Mouse (Mus musculus) intestine, postnatal 0 days (tissue): ENCODE results near the gene Golga5. TPM values are rescaled to one million over a fixed set of nuclear protein-coding genes. Genes with fewer than 3 reads are reported as not detected.

ENCODE experiments used
- ATAC-seq: fragments of 200-750 bp; cut with Nextera tagmentation; 2 replicates; pipeline ENCODE4 v1.8.0; 2017; ENCODE audit warnings: mild to moderate bottlenecking, moderate TSS enrichment, moderate library complexity
- H3K27ac ChIP-seq: fragments of 300-500 bp; sonication (generic); 2 replicates; pipeline ENCODE4 v1.5.1; 2014; ENCODE audit warnings: mild to moderate bottlenecking, low read depth, low read length, moderate library complexity
- H3K27me3 ChIP-seq: fragments of 300-500 bp; sonication (generic); replicated peaks from 2 replicates; pipeline ENCODE4 v1.6.1; 2014; ENCODE audit warnings: low read length, mixed read lengths; ENCODE audit not compliant: control insufficient read depth, insufficient read depth
- H3K36me3 ChIP-seq: fragments of 300-500 bp; sonication (generic); 2 replicates; pipeline ENCODE4 v1.6.1; 2014; ENCODE audit warnings: mild to moderate bottlenecking, moderate library complexity; ENCODE audit not compliant: control insufficient read depth, insufficient read depth
- H3K4me1 ChIP-seq: fragments of 300-500 bp; sonication (generic); replicated peaks from 2 replicates; pipeline ENCODE4 v1.6.1; 2014; ENCODE audit warnings: antibody characterized with exemption, low read length, mixed read lengths; ENCODE audit not compliant: control insufficient read depth, insufficient read depth
- H3K4me2 ChIP-seq: fragments of 300-500 bp; sonication (generic); replicated peaks from 2 replicates; pipeline ENCODE4 v1.6.1; 2014; ENCODE audit warnings: low read depth, mild to moderate bottlenecking, moderate library complexity
- H3K4me3 ChIP-seq: fragments of 300-500 bp; sonication (generic); 2 replicates; pipeline ENCODE4 v1.5.1; 2014; ENCODE audit warnings: low read depth, low read length
- H3K9ac ChIP-seq: fragments of 300-500 bp; sonication (generic); 2 replicates; pipeline ENCODE4 v1.6.1; 2014; ENCODE audit warnings: mild to moderate bottlenecking, low read depth, low read length
- H3K9me3 ChIP-seq: fragments of 300-500 bp; sonication (generic); 2 replicates; pipeline ENCODE4 v1.6.1; 2016; ENCODE audit warnings: mixed run types; ENCODE audit not compliant: control insufficient read depth
- CTCF ChIP-seq: sonication (generic); IDR thresholded peaks from 2 replicates; pipeline ENCODE4 v1.5.1; 2016; ENCODE audit warnings: low read depth, mild to moderate bottlenecking, control low read depth, antibody characterized with exemption, moderate library complexity
- WGBS: fragments of 180-500 bp; shearing (Covaris S2); extraction: QIAGEN DNeasy Blood & Tissue Kit; methylation state at CpG from one replicate; pipeline ENCODE4 v1.1.7; 2014; 5-methylcytosine and 5-hydroxymethylcytosine counted together
- polyA plus RNA-seq: library from polyadenylated mRNA; unstranded; fragments of >200 nt; fragmentation: Nextera tagmentation; extraction: Ambion mirVana; gene quantifications from 2 replicates; pipeline ENCODE4 v1.2.1, GENCODE M21; 2015

Golga5 gene
- polyA plus RNA-seq, 1 experiment from 2014 or later, result 36.1 TPM

GRCm38 (mm10) chr12:102505949-102506348 lies 37.0 kb downstream of the Golga5 start:
- H3K4me1 ChIP-seq, result no peaks in the 10 kb centered on the region
- no peak overlapping the region for H3K27ac ChIP-seq
- no peak for ATAC-seq
- no peak overlapping the region for H3K4me2 ChIP-seq
- no peak overlapping the region for H3K4me3 ChIP-seq
- H3K9me3 ChIP-seq, result no peaks in the 10 kb centered on the region
- no peaks in the 10 kb centered on the region for H3K27me3 ChIP-seq
- H3K36me3 ChIP-seq, result no peaks in the 10 kb centered on the region
- no peak for TF ChIP-seq CTCF
- H3K9ac ChIP-seq, result no peak overlapping the region
- 85% methylated on average over 7 of the region's 7 CpGs for WGBS

DNA sequence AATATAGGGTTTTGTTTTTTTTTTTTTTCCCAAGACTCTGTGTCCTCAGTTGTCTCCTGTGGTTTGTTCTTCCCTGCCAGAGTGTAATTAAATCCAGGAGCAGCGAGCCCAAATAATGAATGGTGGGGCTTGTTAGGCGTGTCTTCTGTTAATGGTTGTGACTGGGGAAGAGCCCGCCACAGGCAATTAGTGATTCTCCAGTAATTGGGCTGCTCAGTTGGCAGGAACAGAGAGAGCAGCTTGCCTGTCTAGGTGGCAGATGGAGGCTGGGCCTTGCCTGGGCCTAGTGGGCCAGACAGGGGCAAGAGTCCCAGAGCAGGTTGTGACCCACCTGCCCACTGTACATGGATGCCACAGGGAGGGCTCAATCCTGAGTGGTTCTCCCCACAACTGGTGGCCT lies 42.4 kb downstream of the Golga5 start:
- no peak overlapping the region for H3K4me3 ChIP-seq
- no peaks in the 10 kb centered on the region for H3K27me3 ChIP-seq
- H3K9me3 ChIP-seq, result no peaks in the 10 kb centered on the region
- no peaks in the 10 kb centered on the region for H3K36me3 ChIP-seq
- no peak overlapping the region for H3K4me2 ChIP-seq
- H3K9ac ChIP-seq, result no peak overlapping the region
- H3K4me1 ChIP-seq, result no peaks in the 10 kb centered on the region
- TF ChIP-seq CTCF, result no peak
- 42% methylated on average over 3 of the region's 3 CpGs for WGBS
- no peak overlapping the region for H3K27ac ChIP-seq
- ATAC-seq, result no peak

DNA sequence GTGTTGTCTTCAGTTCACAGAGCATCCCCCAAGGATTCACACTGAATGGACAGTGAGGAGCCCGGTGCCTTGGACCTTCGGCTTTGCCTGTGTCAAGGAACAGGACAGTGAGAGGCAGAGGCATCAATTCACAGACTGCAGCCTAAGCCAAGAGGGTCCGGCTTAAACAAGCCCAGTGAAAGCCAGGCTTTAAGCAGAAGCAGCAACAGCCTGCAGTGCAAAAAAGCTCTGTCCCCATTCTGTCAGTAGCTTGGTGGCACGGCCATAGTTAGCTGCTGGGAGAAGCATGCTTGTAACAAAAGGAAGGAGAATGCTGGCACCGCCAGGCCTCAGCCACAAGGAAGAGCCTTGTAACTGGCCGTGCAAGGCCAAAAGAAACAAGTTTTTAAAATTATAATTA lies 45.2 kb downstream of the Golga5 start:
- H3K9ac ChIP-seq, result no peak overlapping the region
- no peak overlapping the region for H3K27ac ChIP-seq
- no peaks in the 10 kb centered on the region for H3K4me1 ChIP-seq
- no peak for ATAC-seq
- no peaks in the 10 kb centered on the region for H3K36me3 ChIP-seq
- no peaks in the 10 kb centered on the region for H3K27me3 ChIP-seq
- H3K9me3 ChIP-seq, result no peaks in the 10 kb centered on the region
- no peak for TF ChIP-seq CTCF
- no peak overlapping the region for H3K4me2 ChIP-seq
- no peak overlapping the region for H3K4me3 ChIP-seq
- WGBS, result 84% methylated on average over 6 of the region's 6 CpGs

GRCm38 (mm10) chr12:102514751-102515150 lies 45.8 kb downstream of the Golga5 start:
- no peaks in the 10 kb centered on the region for H3K9me3 ChIP-seq
- 88% methylated on average over 6 of the region's 6 CpGs for WGBS
- no peaks in the 10 kb centered on the region for H3K36me3 ChIP-seq
- TF ChIP-seq CTCF, result no peak
- no peaks in the 10 kb centered on the region for H3K4me1 ChIP-seq
- no peak overlapping the region for H3K9ac ChIP-seq
- H3K4me3 ChIP-seq, result no peak overlapping the region
- no peak overlapping the region for H3K27ac ChIP-seq
- no peaks in the 10 kb centered on the region for H3K27me3 ChIP-seq
- no peak overlapping the region for H3K4me2 ChIP-seq
- ATAC-seq, result no peak

DNA sequence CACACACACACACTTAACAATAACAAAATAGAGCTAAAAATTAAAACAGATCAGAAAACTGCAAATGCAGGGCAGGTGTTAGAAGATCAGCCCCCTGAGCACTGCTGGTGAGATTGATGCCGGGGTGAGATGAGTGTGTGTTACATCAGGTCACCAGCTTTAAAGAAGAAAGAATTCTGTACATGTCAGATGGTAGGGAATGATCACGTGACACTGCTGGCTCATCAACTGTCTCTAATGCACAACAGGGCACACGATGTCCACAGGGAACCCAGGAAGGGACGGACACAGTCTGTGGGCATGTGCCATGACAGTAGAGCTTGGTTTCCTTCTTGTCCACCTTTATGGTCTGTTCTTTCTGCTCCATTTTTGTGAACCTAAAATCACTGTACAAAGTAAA lies 47.2 kb downstream of the Golga5 start:
- Histone ChIP-seq H3K4me2 (no peak overlapping the region), H3K27ac (no peak overlapping the region), H3K9ac (no peak overlapping the region), H3K36me3 (no peaks in the 10 kb centered on the region), H3K4me3 (no peak overlapping the region), H3K9me3 (no peaks in the 10 kb centered on the region), H3K4me1 (no peaks in the 10 kb centered on the region), H3K27me3 (no peaks in the 10 kb centered on the region)
- 84% methylated on average over 4 of the region's 4 CpGs for WGBS
- no peak for ATAC-seq
- no peak for TF ChIP-seq CTCF

- H3K9me3 ChIP-seq, result no peaks in the 10 kb centered on the region
- H3K27me3 ChIP-seq, result no peaks in the 10 kb centered on the region
- H3K9ac ChIP-seq, result no peak overlapping the region
- H3K4me1 ChIP-seq, result no peaks in the 10 kb centered on the region
- no peak overlapping the region for H3K4me2 ChIP-seq
- WGBS, result 71% methylated on average over 13 of the region's 13 CpGs
- ATAC-seq, result no peak
- no peak overlapping the region for H3K4me3 ChIP-seq
- H3K27ac ChIP-seq, result no peak overlapping the region
- no peak for TF ChIP-seq CTCF
- no peaks in the 10 kb centered on the region for H3K36me3 ChIP-seq
Measured at GRCm38 (mm10) chr12:102517647-102518046, 48.7 kb downstream of the Golga5 start.
